30 mouse cellular contexts compared by ENCODE assay signal in the genomic region with DNA sequence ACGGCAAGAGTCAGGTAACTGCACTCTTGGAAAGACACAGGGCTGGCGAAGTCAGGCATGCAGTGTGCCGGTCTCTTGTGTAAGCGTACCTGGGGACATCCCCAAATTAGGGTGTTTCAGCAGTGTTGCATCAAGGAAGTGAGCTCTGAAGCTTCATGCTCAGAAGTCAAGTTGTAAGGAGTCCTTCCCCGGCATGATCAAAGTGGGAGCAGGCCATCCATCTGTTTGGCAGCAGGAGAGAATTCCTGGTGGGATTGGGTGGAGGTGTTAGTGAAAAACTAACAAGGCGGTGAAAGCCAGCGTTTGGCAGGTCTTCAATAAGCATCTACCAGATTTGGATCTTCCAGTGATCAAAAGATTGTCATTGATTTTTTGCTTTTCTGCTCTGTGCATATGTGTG. TPM values are rescaled to one million over a fixed set of nuclear protein-coding genes. Genes with fewer than 3 reads are reported as not detected.
DNase-seq lines count a peak whose midpoint lies in the region; ATAC-seq lines count a peak whose summit lies in the region.
"Had no signal": no experiment of that assay in that cellular context is flagged by ENCODE, and none has a peak within 500 bp of the region (broad histone marks: within the 10 kb centered on the region; RNA-seq: fewer than 3 reads in every experiment).

No protein-coding gene starts in this region.

- no peaks in the 10 kb centered on the region for H3K27me3 ChIP-seq in forebrain, embryonic 14.5 days (replicated peaks; ENCODE audit: control insufficient read depth, insufficient read depth, low read length)
- H3K27me3 ChIP-seq in forebrain, embryonic 12.5 days = peaks cover 4% of the 10 kb centered on the region; the same call in 1 of the 2 replicates
- H3K27me3 ChIP-seq in limb, embryonic 11.5 days (ENCODE audit: control insufficient read depth, insufficient read depth, low read length) = no peaks in the 10 kb centered on the region
- no peaks in the 10 kb centered on the region for H3K27me3 ChIP-seq in limb, embryonic 10.5 days (ENCODE audit: low read depth, poor library complexity, severe bottlenecking)
- H3K27me3 ChIP-seq: hindbrain, embryonic 12.5 days; midbrain, embryonic 13.5 days; neural tube, embryonic 13.5 days had no signal

- no peak overlapping the region for H3K4me3 ChIP-seq in forebrain, embryonic 14.5 days (ENCODE audit: low read depth, low read length)
- no peak overlapping the region for H3K4me3 ChIP-seq in forebrain, embryonic 12.5 days (replicated peaks)
- no peak overlapping the region for H3K4me3 ChIP-seq in limb, embryonic 11.5 days (ENCODE audit: low read depth, low read length)
- H3K4me3 ChIP-seq in limb, embryonic 10.5 days = no peak overlapping the region
- H3K4me3 ChIP-seq: hindbrain, embryonic 12.5 days; left cerebral cortex, adult 2 months; midbrain, embryonic 13.5 days; neural tube, embryonic 13.5 days had no signal

- H3K36me3 ChIP-seq in forebrain, embryonic 14.5 days (ENCODE audit: control insufficient read depth, insufficient read depth, low read length) = no peaks in the 10 kb centered on the region
- no peaks in the 10 kb centered on the region for H3K36me3 ChIP-seq in forebrain, embryonic 12.5 days (replicated peaks)
- no peaks in the 10 kb centered on the region for H3K36me3 ChIP-seq in limb, embryonic 11.5 days (ENCODE audit: control insufficient read depth, insufficient read depth, low read length)
- no peaks in the 10 kb centered on the region for H3K36me3 ChIP-seq in limb, embryonic 10.5 days
- H3K36me3 ChIP-seq: hindbrain, embryonic 12.5 days; midbrain, embryonic 13.5 days; neural tube, embryonic 13.5 days had no signal

- ATAC-seq in forebrain, embryonic 14.5 days = no peak
- no peak for ATAC-seq in forebrain, embryonic 12.5 days (ENCODE audit: low FRiP score)
- ATAC-seq in limb, embryonic 11.5 days (ENCODE audit: insufficient number of reproducible peaks, low FRiP score, low TSS enrichment, low read depth) = no peak
- ATAC-seq: intestine, postnatal 0 days; midbrain, embryonic 13.5 days had no signal

- 79% methylated on average over 7 of the region's 7 CpGs for WGBS in forebrain, embryonic 14.5 days
- 83% methylated on average over 7 of the region's 7 CpGs for WGBS in forebrain, embryonic 12.5 days
- 31% methylated on average over 7 of the region's 7 CpGs for WGBS in limb, embryonic 11.5 days
- WGBS in limb, embryonic 10.5 days = 22% methylated on average over 7 of the region's 7 CpGs

- no peak overlapping the region for H3K9ac ChIP-seq in forebrain, embryonic 14.5 days (ENCODE audit: low read length)
- H3K9ac ChIP-seq in forebrain, embryonic 12.5 days = no peak overlapping the region
- H3K9ac ChIP-seq in limb, embryonic 11.5 days (ENCODE audit: low read length) = no peak overlapping the region
- H3K9ac ChIP-seq: hindbrain, embryonic 12.5 days; liver, embryonic 14.5 days; midbrain, embryonic 13.5 days; neural tube, embryonic 13.5 days had no signal

- DNase-seq in forebrain, embryonic 14.5 days (ENCODE audit: low spot score) = peak; percentile 37
- DNase-seq in limb, embryonic 11.5 days (ENCODE audit: low spot score) = peak; percentile 28
- no peak for DNase-seq in limb, embryonic 10.5 days (ENCODE audit: low spot score)
- peak; percentile 59 for DNase-seq in brain, adult 2 months (ENCODE audit: low read depth, low spot score)
- DNase-seq in gonadal fat pad, adult 2 months (ENCODE audit: low read depth) = peak; percentile 41
- DNase-seq in spleen, adult 12 weeks (ENCODE audit: low spot score) = no peak
- DNase-seq in ovary, adult 18-20 months (ENCODE audit: low spot score) = no peak
- DNase-seq: adrenal gland, postnatal 14 days; cerebellum, adult 18-20 months; cerebellum, postnatal 10 days; gastrocnemius, postnatal 14 days; heart, adult 11 months; heart, postnatal 36 days; kidney, postnatal 14 days; liver; lung, adult 2 months; lung, postnatal 10 days; retina, postnatal 1 day; spleen, adult 18-20 months; thymus, adult 18-20 months; thymus, postnatal 25 days had no signal

- no peak overlapping the region for H3K27ac ChIP-seq in forebrain, embryonic 14.5 days (ENCODE audit: low read depth, low read length)
- H3K27ac ChIP-seq in forebrain, embryonic 12.5 days = no peak overlapping the region
- no peak overlapping the region for H3K27ac ChIP-seq in limb, embryonic 11.5 days (replicated peaks; ENCODE audit: low read depth, low read length)
- no peak overlapping the region for H3K27ac ChIP-seq in limb, embryonic 10.5 days
- H3K27ac ChIP-seq: hindbrain, embryonic 12.5 days; left cerebral cortex, adult 2 months; liver, embryonic 14.5 days; macrophage; midbrain, embryonic 13.5 days; neural tube, embryonic 13.5 days had no signal

- no peaks in the 10 kb centered on the region for H3K4me1 ChIP-seq in forebrain, embryonic 14.5 days (ENCODE audit: control insufficient read depth, insufficient read depth, low read length)
- no peaks in the 10 kb centered on the region for H3K4me1 ChIP-seq in forebrain, embryonic 12.5 days
- no peaks in the 10 kb centered on the region for H3K4me1 ChIP-seq in limb, embryonic 11.5 days (ENCODE audit: control insufficient read depth, insufficient read depth, low read length)
- H3K4me1 ChIP-seq in limb, embryonic 10.5 days = peaks cover 7% of the 10 kb centered on the region; the same call in 1 of the 2 replicates
- H3K4me1 ChIP-seq: hindbrain, embryonic 12.5 days; midbrain, embryonic 13.5 days; neural tube, embryonic 13.5 days had no signal

- H3K9me3 ChIP-seq in forebrain, embryonic 14.5 days (replicated peaks; ENCODE audit: control insufficient read depth, low read length) = no peaks in the 10 kb centered on the region
- no peaks in the 10 kb centered on the region for H3K9me3 ChIP-seq in forebrain, embryonic 12.5 days
- H3K9me3 ChIP-seq in limb, embryonic 11.5 days (ENCODE audit: control insufficient read depth, low read length) = no peaks in the 10 kb centered on the region
- H3K9me3 ChIP-seq in limb, embryonic 10.5 days (replicated peaks) = no peaks in the 10 kb centered on the region
- H3K9me3 ChIP-seq: hindbrain, embryonic 12.5 days; midbrain, embryonic 13.5 days; neural tube, embryonic 13.5 days had no signal

- no peak overlapping the region for H3K4me2 ChIP-seq in forebrain, embryonic 14.5 days (ENCODE audit: low read length)
- H3K4me2 ChIP-seq in forebrain, embryonic 12.5 days = no peak overlapping the region
- H3K4me2 ChIP-seq in limb, embryonic 11.5 days (ENCODE audit: low read depth, severe bottlenecking) = no peak overlapping the region
- H3K4me2 ChIP-seq: heart, embryonic 11.5 days; hindbrain, embryonic 12.5 days; midbrain, embryonic 13.5 days; neural tube, embryonic 13.5 days had no signal

RNA-seq across cellular contexts. Expression of a gene that starts 7.3 kb away (rescaled TPM):
- polyA plus RNA-seq in forebrain, embryonic 14.5 days (2014; fragmentation: Nextera tagmentation; extraction: Ambion mirVana) = 5.3 and 5.6 TPM in 2 replicates
- 12.7 and 13.6 TPM in 2 replicates for polyA plus RNA-seq in forebrain, embryonic 12.5 days (2016; fragmentation: Nextera tagmentation; extraction: Ambion mirVana)
- polyA plus RNA-seq in limb, embryonic 11.5 days (2014; fragmentation: Nextera tagmentation; extraction: Ambion mirVana) = 13.0 and 18.5 TPM in 2 replicates
- 12.7 and 17.5 TPM in 2 replicates for polyA plus RNA-seq in limb, embryonic 10.5 days (2016; fragmentation: Nextera tagmentation; extraction: Ambion mirVana)
- 4.2 and 5.0 TPM in 2 replicates for polyA plus RNA-seq in gonadal fat pad, adult 2 months (2012; rRNA removed)
- polyA plus RNA-seq: macrophage had no signal

Comparison
In these comparisons a context has a peak if more than half of its experiments do, and no peak if none do; other contexts are left out.
1. DNase-seq: peak in forebrain, embryonic 14.5 days (single experiment), limb, embryonic 11.5 days (single experiment), brain, adult 2 months (single experiment) and gonadal fat pad, adult 2 months (single experiment); none in limb, embryonic 10.5 days (single experiment), spleen, adult 12 weeks (single experiment) and ovary, adult 18-20 months (single experiment).